In genomic region chr19:45297812-45298211, GRCm38 (mm10) we compare ENCODE assay signal across 10 mouse cellular contexts.
A peak's percentile ranks its signal among the peaks of the same experiment; 100 is the strongest.
DNase-seq lines count a peak whose midpoint lies in the region; ATAC-seq and TF ChIP-seq lines count a peak whose summit lies in the region.
"Had no signal": no experiment of that assay in that cellular context is flagged by ENCODE, and none has a peak within 500 bp of the region (broad histone marks: within the 10 kb centered on the region; RNA-seq: fewer than 3 reads in every experiment).

No protein-coding gene starts in this region.

- no peaks in the 10 kb centered on the region for H3K9me3 ChIP-seq in intestine, postnatal 0 days (ENCODE audit: control insufficient read depth)
- no peaks in the 10 kb centered on the region for H3K9me3 ChIP-seq in intestine, embryonic 15.5 days
- H3K9me3 ChIP-seq: megakaryocyte, embryonic 14.5 days had no signal

- intact Hi-C loops in left cerebral cortex, postnatal 10 days (cut with DNase I) = no loop called here

- H3K9ac ChIP-seq in intestine, postnatal 0 days (ENCODE audit: low read depth, low read length) = no peak overlapping the region
- H3K9ac ChIP-seq in intestine, embryonic 15.5 days = no peak overlapping the region

- TF ChIP-seq CTCF in intestine, postnatal 0 days (IDR thresholded peaks at IDR 0.05; ENCODE audit: low read depth) = peak; percentile 71
- TF ChIP-seq CTCF in testis, adult 2 months (IDR thresholded peaks at IDR 0.05; ENCODE audit: control insufficient read depth, insufficient read depth, insufficient replicate concordance, low read depth, low read length) = peak; percentile 11; the same call in 1 of the 2 replicates
- TF ChIP-seq CTCF in brain, embryonic 14.5 days (IDR thresholded peaks at IDR 0.05; ENCODE audit: borderline replicate concordance, extremely low read depth, insufficient read depth, insufficient read length) = peak; percentile 67

- no peaks in the 10 kb centered on the region; the same call in 1 of the 2 replicates for H3K4me1 ChIP-seq in intestine, postnatal 0 days (replicated peaks; ENCODE audit: control insufficient read depth, insufficient read depth, low read length)
- peaks cover 27% of the 10 kb centered on the region for H3K4me1 ChIP-seq in intestine, embryonic 15.5 days (replicated peaks)
- peaks cover 12% of the 10 kb centered on the region for H3K4me1 ChIP-seq in testis, adult 2 months (ENCODE audit: control insufficient read depth, insufficient read depth, low read length)

- DNase-seq in testis, postnatal 14 days (ENCODE audit: low spot score) = no peak
- no peak for DNase-seq in brain, embryonic 14.5 days (ENCODE audit: low read depth)
- peak; percentile 14 for DNase-seq in thymus, postnatal 25 days
- no peak for DNase-seq in left cerebral cortex, postnatal 10 days (ENCODE audit: extremely low spot score in 1 of 2, low spot score in 2 of 2)
- no peak for DNase-seq in right cerebral cortex, adult 2 months (ENCODE audit: low spot score in 2 of 2)
- DNase-seq: heart, postnatal 10 days had no signal

- TF ChIP-seq POLR2A in testis, adult 2 months (IDR thresholded peaks at IDR 0.05; ENCODE audit: control insufficient read depth, low read depth, low read length) = no peak
- TF ChIP-seq POLR2A in brain, embryonic 14.5 days (IDR thresholded peaks at IDR 0.05; ENCODE audit: borderline replicate concordance, extremely low read depth, insufficient read depth, insufficient read length, poor library complexity, severe bottlenecking) = no peak

- 36% methylated on average over 3 of the region's 3 CpGs for WGBS in intestine, postnatal 0 days
- WGBS in intestine, embryonic 15.5 days = 36% methylated on average over 3 of the region's 3 CpGs

- H3K36me3 ChIP-seq in intestine, postnatal 0 days (ENCODE audit: control insufficient read depth, insufficient read depth) = no peaks in the 10 kb centered on the region
- no peaks in the 10 kb centered on the region for H3K36me3 ChIP-seq in intestine, embryonic 15.5 days
- H3K36me3 ChIP-seq in testis, adult 2 months (ENCODE audit: control insufficient read depth, insufficient read depth, low read length) = no peaks in the 10 kb centered on the region

- H3K4me2 ChIP-seq in intestine, postnatal 0 days (replicated peaks; ENCODE audit: low read depth) = no peak overlapping the region
- no peak overlapping the region for H3K4me2 ChIP-seq in intestine, embryonic 15.5 days (replicated peaks)

- H3K27me3 ChIP-seq in intestine, postnatal 0 days (replicated peaks; ENCODE audit: control insufficient read depth, insufficient read depth, low read length) = peaks cover 54% of the 10 kb centered on the region
- H3K27me3 ChIP-seq in intestine, embryonic 15.5 days (replicated peaks) = peaks cover 47% of the 10 kb centered on the region
- H3K27me3 ChIP-seq in testis, adult 2 months (ENCODE audit: control insufficient read depth, insufficient read depth, low read length) = peaks cover 2% of the 10 kb centered on the region

- H3K27ac ChIP-seq in intestine, postnatal 0 days (ENCODE audit: low read depth, low read length) = no peak overlapping the region
- H3K27ac ChIP-seq in intestine, embryonic 15.5 days = no peak overlapping the region
- no peak overlapping the region for H3K27ac ChIP-seq in testis, adult 2 months (ENCODE audit: control insufficient read depth, insufficient read depth, low read depth, low read length)

- no peak overlapping the region for H3K4me3 ChIP-seq in intestine, postnatal 0 days (ENCODE audit: low read depth, low read length)
- H3K4me3 ChIP-seq in intestine, embryonic 15.5 days (replicated peaks) = no peak overlapping the region
- H3K4me3 ChIP-seq in testis, adult 2 months (ENCODE audit: control insufficient read depth, low read depth, low read length) = no peak overlapping the region
- H3K4me3 ChIP-seq: megakaryocyte, embryonic 14.5 days had no signal

- ATAC-seq in intestine, postnatal 0 days = no peak
- ATAC-seq in intestine, embryonic 15.5 days = no peak

Comparison
In these comparisons a context has a peak if more than half of its experiments do, and no peak if none do; other contexts are left out.
1. CTCF ChIP-seq: peak in every context shown above with its lines; median percentile 71 in intestine, postnatal 0 days; 67 in brain, embryonic 14.5 days; 11 in testis, adult 2 months.